Mouse (Mus musculus): ENCODE results near the gene Olfr399. TPM values are rescaled to one million over a fixed set of nuclear protein-coding genes. Genes with fewer than 3 reads are reported as not detected.

Olfr399 gene
- not detected in 2 replicates for total RNA-seq (2015)
- not detected in 2 replicates for total RNA-seq (2017)

- no peak for ATAC-seq (ENCODE audit: poor library complexity, severe bottlenecking)
These were observed at the start of gene Olfr399, which contains the start of gene Olfr139 for GRCm38 (mm10) chr11:74056451-74056850. Olfr399 (minus strand) TSS chr11:74056615. Olfr139 (minus strand) TSS chr11:74056551.

- no peak for ATAC-seq (ENCODE audit: poor library complexity, severe bottlenecking)
These were observed 48.7 kb upstream of the Olfr399 start for GRCm38 (mm10) chr11:74105066-74105465.

GRCm38 (mm10) chr11:74101507-74101906 is 45.1 kb upstream of the Olfr399 start:
- ATAC-seq (ENCODE audit: poor library complexity, severe bottlenecking), result peak; percentile 83

GRCm38 (mm10) chr11:74100724-74101123 is 44.3 kb upstream of the Olfr399 start:
- peak; percentile 99 for ATAC-seq (ENCODE audit: poor library complexity, severe bottlenecking)

GRCm38 (mm10) chr11:74069655-74070054 is 13.2 kb upstream of the Olfr399 start, which contains the start of gene Zfp616:
Zfp616 (plus strand) TSS chr11:74069955.
- ATAC-seq (ENCODE audit: poor library complexity, severe bottlenecking), result no peak

- ATAC-seq (ENCODE audit: poor library complexity, severe bottlenecking), result no peak
These were observed 5.1 kb downstream of the Olfr399 start for GRCm38 (mm10) chr11:74051347-74051746.

Other genes starting within 250 kb of the Olfr399 start
- 0.04 TPM in 1 of 2 replicates, not detected in the other for gene Olfr392, start 239.6 kb downstream of the Olfr399 start, total RNA-seq (2015)
- gene Olfr392, start 239.6 kb downstream of the Olfr399 start, total RNA-seq (2017), result not detected in 2 replicates
- gene Olfr393, start 205.2 kb downstream of the Olfr399 start, total RNA-seq (2015), result not detected in 2 replicates
- gene Olfr393, start 205.2 kb downstream of the Olfr399 start, total RNA-seq (2017), result not detected in 2 replicates
- gene Olfr394, start 165.8 kb downstream of the Olfr399 start, total RNA-seq (2015), result not detected in 2 replicates
- gene Olfr394, start 165.8 kb downstream of the Olfr399 start, total RNA-seq (2017), result not detected in 2 replicates
- gene Olfr395, start 147.3 kb downstream of the Olfr399 start, total RNA-seq (2015), result not detected in 2 replicates
- gene Olfr395, start 147.3 kb downstream of the Olfr399 start, total RNA-seq (2017), result not detected in 2 replicates
- not detected in 2 replicates for gene Olfr23, start 119.9 kb downstream of the Olfr399 start, total RNA-seq (2015)
- not detected in 2 replicates for gene Olfr23, start 119.9 kb downstream of the Olfr399 start, total RNA-seq (2017)
- not detected in 2 replicates for gene Olfr397, start 95.8 kb downstream of the Olfr399 start, total RNA-seq (2015)
- gene Olfr397, start 95.8 kb downstream of the Olfr399 start, total RNA-seq (2017), result not detected in 2 replicates
- not detected in 2 replicates for gene Olfr398, start 66.2 kb downstream of the Olfr399 start, total RNA-seq (2015)
- not detected in 2 replicates for gene Olfr398, start 66.2 kb downstream of the Olfr399 start, total RNA-seq (2017)
- gene Olfr139, start 64 bp downstream of the Olfr399 start, total RNA-seq (2015), result not detected in 2 replicates
- gene Olfr139, start 64 bp downstream of the Olfr399 start, total RNA-seq (2017), result not detected in 2 replicates
- gene Zfp616, start 13.3 kb upstream of the Olfr399 start, total RNA-seq (2015), result not detected in 2 replicates
- gene Zfp616, start 13.3 kb upstream of the Olfr399 start, total RNA-seq (2017), result not detected in 2 replicates
- not detected in 2 replicates for gene Olfr401, start 57.1 kb upstream of the Olfr399 start, total RNA-seq (2015)
- not detected in 2 replicates for gene Olfr401, start 57.1 kb upstream of the Olfr399 start, total RNA-seq (2017)
- gene Olfr402, start 96.9 kb upstream of the Olfr399 start, total RNA-seq (2015), result not detected in 2 replicates
- not detected in 2 replicates for gene Olfr402, start 96.9 kb upstream of the Olfr399 start, total RNA-seq (2017)
- gene Olfr403, start 129.6 kb upstream of the Olfr399 start, total RNA-seq (2015), result not detected in 2 replicates
- not detected in 2 replicates for gene Olfr403, start 129.6 kb upstream of the Olfr399 start, total RNA-seq (2017)
- not detected in 2 replicates for gene Olfr43, start 154.8 kb upstream of the Olfr399 start, total RNA-seq (2015)
- not detected in 2 replicates for gene Olfr43, start 154.8 kb upstream of the Olfr399 start, total RNA-seq (2017)
- not detected in 2 replicates for gene Olfr406, start 203.2 kb upstream of the Olfr399 start, total RNA-seq (2015)
- not detected in 2 replicates for gene Olfr406, start 203.2 kb upstream of the Olfr399 start, total RNA-seq (2017)
- gene Olfr59, start 227.1 kb upstream of the Olfr399 start, total RNA-seq (2015), result not detected in 2 replicates
- not detected in 2 replicates for gene Olfr59, start 227.1 kb upstream of the Olfr399 start, total RNA-seq (2017)